Mouse (Mus musculus) kidney, adult 2 months (tissue): ENCODE measurements at regions not wholly inside any gene's neighbourhood (a gene's known extent, or its start where the extent isn't known, plus 50 kb on each side); places are given as distances from the start of the nearest gene placed in this dataset.

Experiments used
- DNase-seq: peaks from one replicate; pipeline ENCODE4 v3.0.0; 2021
- H3K27ac ChIP-seq: fragments of 200-500 bp; 2 replicates; pipeline ENCODE4 v1.5.1; 2012; ENCODE audit warnings: low read depth, low read length, control low read depth, inconsistent platforms; ENCODE audit not compliant: insufficient read depth
- H3K27me3 ChIP-seq: fragments of 200-500 bp; replicated peaks from 2 replicates; pipeline ENCODE4 v1.6.1; 2012; ENCODE audit warnings: mild to moderate bottlenecking, moderate library complexity, low read length, inconsistent platforms; ENCODE audit not compliant: control insufficient read depth, insufficient read depth
- H3K36me3 ChIP-seq: fragments of 200-500 bp; 2 replicates; pipeline ENCODE4 v1.6.1; 2012; ENCODE audit warnings: mild to moderate bottlenecking, moderate library complexity, low read length, inconsistent platforms; ENCODE audit not compliant: control insufficient read depth, insufficient read depth
- H3K4me1 ChIP-seq: fragments of 200-500 bp; 2 replicates; pipeline ENCODE4 v1.6.1; 2011; ENCODE audit warnings: low read length; ENCODE audit not compliant: control insufficient read depth, insufficient read depth
- H3K4me3 ChIP-seq: fragments of 200-500 bp; 2 replicates; pipeline ENCODE4 v1.5.1; 2011; ENCODE audit warnings: mild to moderate bottlenecking, low read depth, low read length, control low read depth; ENCODE audit not compliant: insufficient read depth
- CTCF ChIP-seq: fragments of 200-500 bp; conservative IDR thresholded peaks from 2 replicates; pipeline ENCODE4 v1.5.1; 2011; ENCODE audit warnings: low read depth, mild to moderate bottlenecking, control low read depth, low read length, moderate library complexity, mixed read lengths; ENCODE audit not compliant: insufficient read depth, insufficient read length
- POLR2A ChIP-seq: fragments of 200-500 bp; IDR thresholded peaks from one replicate; pipeline ENCODE4 v1.6.1; 2011; ENCODE audit warnings: low read depth, low read length, control low read depth
- WGBS: fragments of 180-500 bp; shearing (Covaris S2); methylation state at CpG from one replicate; pipeline ENCODE4 v1.1.7; 2018; 5-methylcytosine and 5-hydroxymethylcytosine counted together

- 17% methylated on average over 4 of the region's 4 CpGs for WGBS
- H3K27me3 ChIP-seq: no peaks in the 10 kb centered on the region
- H3K4me1 ChIP-seq: no peaks in the 10 kb centered on the region
- no peak overlapping the region for H3K27ac ChIP-seq
- no peak for DNase-seq
- TF ChIP-seq CTCF: no peak
- TF ChIP-seq POLR2A: no peak
- no peaks in the 10 kb centered on the region for H3K36me3 ChIP-seq
- no peak overlapping the region for H3K4me3 ChIP-seq
Observed at GRCm38 (mm10) chr2:16977380-16977779, 621.3 kb downstream of the Plxdc2 start.

- H3K36me3 ChIP-seq: no peaks in the 10 kb centered on the region
- H3K27me3 ChIP-seq: no peaks in the 10 kb centered on the region
- TF ChIP-seq CTCF: no peak
- no peak for TF ChIP-seq POLR2A
- H3K27ac ChIP-seq: no peak overlapping the region
- H3K4me3 ChIP-seq: no peak overlapping the region
- 71% methylated on average over 1 of the region's 1 CpGs for WGBS
- H3K4me1 ChIP-seq: no peaks in the 10 kb centered on the region
- no peak for DNase-seq
Observed at GRCm38 (mm10) chr2:16982823-16983222, 626.7 kb downstream of the Plxdc2 start.

GRCm38 (mm10) chr2:16983583-16984221 lies 627.6 kb downstream of the Plxdc2 start:
- Histone ChIP-seq H3K27ac (no peak overlapping the region), H3K36me3 (no peaks in the 10 kb centered on the region), H3K27me3 (no peaks in the 10 kb centered on the region), H3K4me1 (no peaks in the 10 kb centered on the region), H3K4me3 (no peak overlapping the region)
- WGBS: 89% methylated on average over 5 of the region's 5 CpGs
- TF ChIP-seq CTCF: no peak
- TF ChIP-seq POLR2A: no peak
- no peak for DNase-seq
